Mouse (Mus musculus) brain, embryonic 14.5 days (tissue): Measurements from ENCODE around the gene Abhd2.

Experiments used
- CTCF ChIP-seq: fragments of 200-500 bp; IDR thresholded peaks from 2 replicates; pipeline ENCODE4 v1.5.1; 2012; ENCODE audit warnings: inconsistent platforms, mild to moderate bottlenecking, moderate library complexity, borderline replicate concordance; ENCODE audit not compliant: insufficient read depth, insufficient read length; ENCODE audit errors: extremely low read depth
- POLR2A ChIP-seq: fragments of 200-500 bp; IDR thresholded peaks from 2 replicates; pipeline ENCODE4 v1.6.1; 2012; ENCODE audit warnings: mild to moderate bottlenecking, inconsistent platforms, borderline replicate concordance; ENCODE audit not compliant: poor library complexity, insufficient read depth, insufficient read length, severe bottlenecking; ENCODE audit errors: extremely low read depth

DNA sequence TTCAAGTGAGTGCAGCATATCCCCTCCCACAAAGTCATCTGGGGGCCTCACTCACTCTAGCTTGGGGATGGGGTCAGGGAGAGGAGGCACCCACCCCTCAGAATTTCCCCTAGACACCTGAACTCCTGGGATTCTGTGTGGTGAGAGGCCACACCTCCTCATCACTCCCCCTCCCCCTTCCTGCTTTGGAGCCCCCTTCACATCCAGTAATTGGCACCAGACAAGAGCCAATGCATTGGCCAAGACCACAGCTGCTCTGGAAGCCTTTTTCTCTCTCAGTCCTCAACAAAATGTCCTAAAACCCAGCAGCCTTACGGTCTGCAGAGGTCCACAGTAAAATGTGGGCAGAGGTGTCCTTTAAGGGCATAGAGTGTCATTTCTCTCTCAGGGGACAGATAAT lies 25.6 kb upstream of the Abhd2 start:
- no peak for TF ChIP-seq CTCF
- no peak for TF ChIP-seq POLR2A
